ENCODE assay signal across 23 mouse cellular contexts in genomic region chr16:86250021-86250420, GRCm38 (mm10).
A peak's percentile ranks its signal among the peaks of the same experiment; 100 is the strongest.
DNase-seq lines count a peak whose midpoint lies in the region; ATAC-seq and TF ChIP-seq lines count a peak whose summit lies in the region.
"Had no signal": no experiment of that assay in that cellular context is flagged by ENCODE, and none has a peak within 500 bp of the region (broad histone marks: within the 10 kb centered on the region; RNA-seq: fewer than 3 reads in every experiment).

No protein-coding gene starts in this region.

- no peaks in the 10 kb centered on the region for H3K9me3 ChIP-seq in heart, embryonic 11.5 days (replicated peaks; ENCODE audit: control insufficient read depth, low read length)
- H3K9me3 ChIP-seq in lung, postnatal 0 days (ENCODE audit: low read length) = no peaks in the 10 kb centered on the region
- H3K9me3 ChIP-seq: embryonic facial prominence, embryonic 15.5 days; hindbrain, embryonic 12.5 days; limb, embryonic 15.5 days; neural tube, embryonic 13.5 days had no signal

- no peaks in the 10 kb centered on the region for H3K27me3 ChIP-seq in heart, adult 2 months (ENCODE audit: control insufficient read depth, insufficient read depth, low read length)
- no peaks in the 10 kb centered on the region for H3K27me3 ChIP-seq in heart, embryonic 11.5 days (ENCODE audit: control insufficient read depth, insufficient read depth, low read length)
- no peaks in the 10 kb centered on the region for H3K27me3 ChIP-seq in lung, postnatal 0 days (replicated peaks; ENCODE audit: insufficient read depth, low read length)
- H3K27me3 ChIP-seq: embryonic facial prominence, embryonic 15.5 days; hindbrain, embryonic 12.5 days; limb, embryonic 15.5 days; megakaryocyte, embryonic 14.5 days; neural tube, embryonic 13.5 days had no signal

- no peak overlapping the region for H3K4me2 ChIP-seq in heart, embryonic 11.5 days
- no peak overlapping the region for H3K4me2 ChIP-seq in lung, postnatal 0 days (replicated peaks; ENCODE audit: low read depth, low read length)
- H3K4me2 ChIP-seq: embryonic facial prominence, embryonic 15.5 days; hindbrain, embryonic 12.5 days; limb, embryonic 15.5 days; neural tube, embryonic 13.5 days had no signal

- no peak for TF ChIP-seq POLR2A in heart, adult 2 months (IDR thresholded peaks at IDR 0.05; ENCODE audit: insufficient read depth, low read depth, low read length)

- H3K27ac ChIP-seq in heart, adult 2 months = peak overlapping the region; percentile 1
- H3K27ac ChIP-seq in heart, embryonic 11.5 days (ENCODE audit: low read depth, low read length) = no peak overlapping the region
- no peak overlapping the region for H3K27ac ChIP-seq in lung, postnatal 0 days (ENCODE audit: low read length)
- H3K27ac ChIP-seq: embryonic facial prominence, embryonic 15.5 days; hindbrain, embryonic 12.5 days; kidney, postnatal 0 days; limb, embryonic 15.5 days; neural tube, embryonic 13.5 days had no signal

- TF ChIP-seq CTCF in heart, adult 2 months (IDR thresholded peaks at IDR 0.05) = no peak
- TF ChIP-seq CTCF in lung, postnatal 0 days (IDR thresholded peaks at IDR 0.05) = no peak

- no peak for TF ChIP-seq EP300 in heart, adult 2 months (IDR thresholded peaks at IDR 0.05; ENCODE audit: insufficient read depth, low read depth, low read length)
- no peak for TF ChIP-seq EP300 in lung, postnatal 0 days (IDR thresholded peaks at IDR 0.05)

- ATAC-seq in heart, embryonic 11.5 days (replicated peaks; ENCODE audit: insufficient number of reproducible peaks, low FRiP score, low TSS enrichment) = no peak
- no peak for ATAC-seq in lung, postnatal 0 days
- no peak for ATAC-seq in erythroblast, adult 5-6 weeks (replicated peaks; ENCODE audit: low FRiP score, poor library complexity, severe bottlenecking)
- ATAC-seq: activated CD4-positive, CD25-positive, alpha-beta regulatory T cell, adult 4 months; CD4-positive, CD25-positive, alpha-beta regulatory T cell, adult 4 months; liver, postnatal 0 days had no signal

- no peak overlapping the region for H3K4me3 ChIP-seq in heart, adult 2 months
- H3K4me3 ChIP-seq in heart, embryonic 11.5 days (ENCODE audit: low read depth, low read length) = no peak overlapping the region
- no peak overlapping the region for H3K4me3 ChIP-seq in lung, postnatal 0 days (ENCODE audit: low read depth, low read length)
- H3K4me3 ChIP-seq: embryonic facial prominence, embryonic 15.5 days; hindbrain, embryonic 12.5 days; limb, embryonic 15.5 days; megakaryocyte, embryonic 14.5 days; neural tube, embryonic 13.5 days had no signal

- WGBS in heart, adult 2 months = 61% methylated on average over 6 of the region's 6 CpGs
- WGBS in heart, embryonic 11.5 days (ENCODE audit: insufficient replicate concordance) = 87% methylated on average over 6 of the region's 6 CpGs
- 65% methylated on average over 6 of the region's 6 CpGs for WGBS in lung, postnatal 0 days

- H3K79me2 ChIP-seq in heart, adult 2 months (replicated peaks; ENCODE audit: control insufficient read depth, insufficient read depth, low read length) = no peaks in the 10 kb centered on the region

- H3K9ac ChIP-seq in heart, adult 2 months (ENCODE audit: low read depth, low read length) = no peak overlapping the region
- no peak overlapping the region for H3K9ac ChIP-seq in heart, embryonic 11.5 days (ENCODE audit: low read depth, low read length)
- H3K9ac ChIP-seq in lung, postnatal 0 days (replicated peaks; ENCODE audit: low read depth) = no peak overlapping the region
- H3K9ac ChIP-seq: embryonic facial prominence, embryonic 15.5 days; hindbrain, embryonic 12.5 days; limb, embryonic 15.5 days; liver, postnatal 0 days; neural tube, embryonic 13.5 days had no signal

- peak; percentile 20 to 26 for DNase-seq in heart, adult 2 months
- peak; percentile 3 for DNase-seq in lung, postnatal 14 days
- DNase-seq in lung, postnatal 0 days (ENCODE audit: low spot score) = no peak
- DNase-seq in adrenal gland, postnatal 25 days = peak; percentile 2
- DNase-seq in layer of hippocampus, postnatal 25 days (ENCODE audit: extremely low spot score in 1 of 2, low spot score in 1 of 2) = no peak
- DNase-seq: cerebellum, adult 11-12 months; cerebellum, postnatal 25 days; gastrocnemius, postnatal 14 days; kidney, adult 18-20 months; liver, postnatal 0 days; midbrain, embryonic 14.5 days; spleen, adult 18-20 months; thymus, postnatal 25 days had no signal

- no peaks in the 10 kb centered on the region; the same call in 1 of the 2 replicates for H3K36me3 ChIP-seq in heart, adult 2 months (ENCODE audit: control insufficient read depth, insufficient read depth, low read length)
- no peaks in the 10 kb centered on the region for H3K36me3 ChIP-seq in heart, embryonic 11.5 days (ENCODE audit: control insufficient read depth, insufficient read depth, low read length)
- no peaks in the 10 kb centered on the region for H3K36me3 ChIP-seq in lung, postnatal 0 days (ENCODE audit: insufficient read depth, low read length)
- H3K36me3 ChIP-seq: embryonic facial prominence, embryonic 15.5 days; hindbrain, embryonic 12.5 days; limb, embryonic 15.5 days; neural tube, embryonic 13.5 days had no signal

- H3K4me1 ChIP-seq in heart, adult 2 months (ENCODE audit: control insufficient read depth, insufficient read depth, low read length) = peaks cover 1% of the 10 kb centered on the region; the same call in 1 of the 2 replicates
- peaks cover 2% of the 10 kb centered on the region; the same call in 1 of the 2 replicates for H3K4me1 ChIP-seq in heart, embryonic 11.5 days (ENCODE audit: control insufficient read depth, insufficient read depth, low read length)
- no peaks in the 10 kb centered on the region for H3K4me1 ChIP-seq in lung, postnatal 0 days (ENCODE audit: insufficient read depth, low read depth, low read length)
- H3K4me1 ChIP-seq: embryonic facial prominence, embryonic 15.5 days; hindbrain, embryonic 12.5 days; limb, embryonic 15.5 days; megakaryocyte, embryonic 14.5 days; neural tube, embryonic 13.5 days had no signal

- intact Hi-C loops in heart, adult 2 months (cut with DNase I) = loop anchor here (5.0 kb wide), 1 partner anchor 443 kb away; no protein-coding TSS in a partner anchor

Comparison
In these comparisons a context has a peak if more than half of its experiments do, and no peak if none do; other contexts are left out.
1. DNase-seq: peak in heart, adult 2 months (2 of 2), lung, postnatal 14 days (single experiment) and adrenal gland, postnatal 25 days (single experiment); none in lung, postnatal 0 days (single experiment) and layer of hippocampus, postnatal 25 days (0 of 2).